Mouse (Mus musculus) frontal cortex, postnatal 25 days (tissue): ENCODE measurements at regions not wholly inside any gene's neighbourhood (a gene's known extent, or its start where the extent isn't known, plus 50 kb on each side); places are given as distances from the start of the nearest gene placed in this dataset.

Source experiments
- DNase-seq, 2 experiments: peaks; one replicate each; pipeline ENCODE4 v3.0.0; 2022; ENCODE audit warnings: low spot score in 2 of 2

DNA sequence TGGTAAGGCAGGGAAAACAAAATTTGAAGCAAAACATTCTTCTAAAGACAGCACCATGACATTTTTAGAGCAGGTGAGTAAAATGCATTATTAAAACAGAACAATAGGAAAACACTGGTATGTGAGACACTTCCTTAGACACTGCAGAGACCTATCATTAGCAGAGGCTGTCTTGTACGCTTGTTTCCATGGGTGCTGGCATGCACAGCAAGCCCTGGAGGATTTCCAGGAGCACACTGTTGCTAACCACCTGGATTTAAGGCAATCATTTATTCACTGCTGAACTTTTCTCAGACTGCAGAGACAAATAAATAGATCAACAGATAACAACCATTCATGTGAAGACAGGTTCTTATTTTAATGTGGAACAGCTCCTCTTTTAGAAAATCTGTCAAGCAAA, 127.7 kb downstream of the Pros1 start:
- DNase-seq: no peak

- no peak for DNase-seq
Measured at GRCm38 (mm10) chr16:62982558-62982957, 128.5 kb downstream of the Pros1 start.

DNA sequence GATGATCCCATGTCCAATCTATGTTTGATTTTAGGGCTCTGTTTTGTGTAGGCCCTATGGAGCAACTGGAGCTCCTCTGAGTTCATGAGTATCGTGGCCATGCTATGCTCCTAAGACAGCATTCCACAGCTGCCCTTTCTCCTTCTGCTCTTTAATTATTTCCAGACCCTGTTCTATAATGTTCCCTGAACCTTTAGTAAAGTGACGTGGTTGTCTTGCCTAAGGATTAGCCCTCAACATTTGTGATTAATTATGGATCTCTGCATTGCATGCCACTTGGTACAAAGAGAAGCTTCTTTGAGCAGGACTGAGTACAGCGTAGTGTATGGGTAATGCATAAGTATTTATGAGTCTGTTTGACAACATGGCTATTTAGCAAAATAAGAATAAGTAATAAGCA, 141.4 kb downstream of the Pros1 start:
- no peak for DNase-seq

- DNase-seq: no peak
Measured at GRCm38 (mm10) chr16:63011151-63011734, 157.1 kb downstream of the Pros1 start.

DNA sequence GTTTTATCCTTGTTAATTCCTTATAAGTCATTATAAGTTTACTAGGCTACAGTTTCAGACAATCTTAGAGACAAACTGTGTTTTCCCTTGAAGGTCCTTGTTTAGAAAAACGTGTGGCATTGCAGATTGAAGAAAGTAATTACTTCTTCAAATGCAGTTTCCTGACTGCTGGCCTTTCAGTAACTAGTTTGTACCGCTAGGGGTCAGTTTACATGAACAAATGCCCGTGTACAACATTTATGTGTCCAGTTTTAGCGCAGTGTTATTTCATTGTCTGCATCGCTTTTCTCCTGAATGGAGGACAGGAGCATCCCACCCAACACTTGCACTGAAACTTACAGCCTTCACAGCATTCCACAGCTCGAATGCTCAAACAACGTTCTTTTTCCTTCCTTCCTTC, 160.3 kb downstream of the Pros1 start:
- DNase-seq: no peak

DNA sequence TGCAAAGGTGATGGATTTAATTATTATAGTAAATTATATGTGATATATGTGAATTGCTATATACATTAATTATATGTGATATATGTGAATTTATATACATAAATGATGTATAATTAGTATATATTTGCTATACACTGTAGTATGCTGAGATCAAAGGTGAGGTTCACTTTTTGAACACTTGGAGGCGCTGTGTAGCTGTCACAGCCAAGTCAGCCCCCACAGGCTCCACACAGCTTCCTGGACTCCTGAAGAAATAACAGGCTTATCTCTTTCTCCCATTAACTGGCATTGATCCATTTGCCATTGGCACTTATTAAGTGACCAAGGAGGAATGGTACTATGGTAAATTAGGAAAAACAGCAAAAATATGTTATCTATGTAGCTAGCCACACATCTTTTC, 162.0 kb downstream of the Pros1 start:
- DNase-seq: no peak

GRCm38 (mm10) chr16:63016658-63017057, 162.6 kb downstream of the Pros1 start:
- DNase-seq: no peak

DNA sequence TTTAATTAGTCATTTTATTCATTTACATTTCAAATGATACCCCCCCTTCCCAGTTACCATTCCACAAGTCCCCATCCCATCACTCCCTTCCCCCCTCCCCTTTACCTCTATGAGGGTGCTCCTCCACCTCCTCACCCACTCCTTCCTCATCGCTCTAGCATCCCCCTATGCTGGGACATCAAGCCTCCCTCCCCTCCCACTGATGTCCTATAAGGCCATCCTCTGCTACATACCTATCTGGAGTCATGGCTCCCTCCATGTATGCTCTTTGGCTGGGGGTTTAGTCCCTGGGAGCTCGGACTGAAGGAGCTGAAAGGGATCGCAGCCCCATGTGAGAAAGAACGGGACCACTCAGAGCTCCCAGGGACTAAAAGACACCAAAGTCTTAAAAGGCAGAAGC, 176.3 kb downstream of the Pros1 start:
- no peak for DNase-seq

- DNase-seq: no peak
Measured at GRCm38 (mm10) chr16:63031035-63031434, 176.9 kb downstream of the Pros1 start.

- DNase-seq: no peak
Measured at GRCm38 (mm10) chr16:63031802-63032201, 177.7 kb downstream of the Pros1 start.

DNA sequence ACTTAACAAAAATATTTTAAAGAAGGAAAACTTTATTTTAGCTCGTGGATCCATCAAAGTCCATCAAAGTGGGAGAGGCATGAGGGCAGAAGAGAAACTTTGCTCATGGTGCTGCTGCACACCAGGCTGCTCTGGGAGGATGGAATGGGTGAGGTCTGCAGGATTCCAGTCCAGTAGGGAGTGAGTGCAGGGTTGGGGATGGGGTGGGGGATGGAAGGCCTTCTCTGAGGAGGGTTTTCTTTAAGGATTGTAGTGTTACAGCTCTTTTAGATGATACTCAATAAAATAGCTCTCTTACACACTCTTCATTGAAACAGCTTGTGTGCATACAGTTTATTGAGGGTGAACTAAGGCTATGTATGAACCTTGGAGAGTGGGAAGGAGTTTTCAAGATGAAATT, 195.0 kb downstream of the Pros1 start:
- DNase-seq: no peak

DNA sequence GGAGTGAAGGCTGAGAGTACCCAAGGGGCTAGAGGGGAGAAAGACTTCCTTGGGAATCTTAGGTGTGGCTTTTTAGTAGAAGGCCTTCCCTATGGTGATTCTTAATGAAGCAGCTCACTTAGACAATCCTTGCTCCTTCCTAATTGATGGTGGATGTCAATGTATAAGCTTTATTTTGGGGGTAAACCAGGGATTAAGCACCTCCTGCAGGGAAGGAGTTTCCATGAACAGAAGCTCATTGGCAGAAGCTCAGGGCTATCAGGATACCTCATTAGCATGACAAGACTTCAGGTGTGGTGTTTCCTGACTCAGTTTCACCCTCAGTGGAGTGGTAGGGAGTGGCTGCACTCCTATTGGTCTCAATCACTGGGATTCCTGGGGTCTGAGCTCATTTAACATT, 208.8 kb downstream of the Pros1 start:
- DNase-seq: no peak

DNA sequence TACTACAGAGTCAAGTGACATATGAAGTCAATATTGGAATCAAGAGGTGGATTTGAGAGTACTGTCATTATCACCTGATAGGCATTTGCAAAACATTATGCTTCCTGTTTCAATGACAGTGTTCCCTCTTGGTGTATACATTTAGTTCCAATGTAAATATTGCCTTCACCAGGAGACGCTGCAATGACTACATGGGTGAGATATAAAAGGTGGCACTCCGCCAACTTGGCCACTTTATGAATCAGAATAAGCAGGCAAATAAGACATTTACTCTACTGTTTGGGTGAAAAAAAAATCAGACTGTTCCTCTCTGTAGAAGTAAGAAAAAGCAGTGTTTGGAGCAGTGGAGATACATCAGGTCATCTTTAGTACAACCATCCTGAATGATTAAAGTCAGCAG, 215.9 kb downstream of the Pros1 start:
- DNase-seq: no peak

DNA sequence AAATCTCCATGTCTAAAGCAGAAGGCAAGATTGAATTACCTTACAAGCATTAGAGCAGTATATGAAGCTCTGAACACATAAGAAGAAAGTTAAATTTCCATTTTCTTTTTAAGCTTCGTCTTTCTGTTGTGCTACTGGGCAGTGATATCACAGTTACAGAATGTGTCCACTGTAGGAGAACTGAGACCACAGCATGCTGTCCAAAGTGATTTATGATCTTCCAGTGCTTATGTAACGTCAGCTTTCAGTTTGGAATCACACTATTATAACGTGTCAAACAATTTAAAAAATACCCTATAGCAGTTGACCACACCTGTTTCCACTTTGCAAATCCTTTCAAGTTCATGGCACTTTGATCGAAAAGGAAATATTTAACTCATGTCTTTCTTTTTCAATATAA, 221.7 kb downstream of the Pros1 start:
- no peak for DNase-seq

DNA sequence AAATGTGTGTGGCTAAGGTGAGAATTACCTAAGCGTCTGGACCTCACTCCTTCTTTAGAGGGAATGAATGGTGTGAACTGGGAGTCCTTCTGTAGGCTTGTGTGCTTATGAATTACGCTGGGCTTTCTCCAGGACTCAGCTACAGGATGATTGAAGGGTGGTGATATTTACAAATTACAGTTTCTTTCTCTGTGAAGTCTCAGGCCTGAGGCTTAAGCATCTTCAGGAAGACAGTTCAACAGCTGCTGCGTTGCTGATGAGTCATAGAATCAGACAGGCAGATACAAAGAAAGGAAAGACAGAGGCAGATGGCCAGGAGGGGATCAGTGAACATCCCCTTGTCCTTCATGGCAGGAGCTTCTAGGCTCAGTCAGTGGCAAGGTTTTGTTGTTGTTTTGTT, 227.3 kb downstream of the Pros1 start:
- DNase-seq: no peak

- DNase-seq: no peak
Measured at GRCm38 (mm10) chr16:63083256-63083655, 229.1 kb downstream of the Pros1 start.

- DNase-seq: no peak
Measured at GRCm38 (mm10) chr16:63084021-63084756, 230.1 kb downstream of the Pros1 start.

DNA sequence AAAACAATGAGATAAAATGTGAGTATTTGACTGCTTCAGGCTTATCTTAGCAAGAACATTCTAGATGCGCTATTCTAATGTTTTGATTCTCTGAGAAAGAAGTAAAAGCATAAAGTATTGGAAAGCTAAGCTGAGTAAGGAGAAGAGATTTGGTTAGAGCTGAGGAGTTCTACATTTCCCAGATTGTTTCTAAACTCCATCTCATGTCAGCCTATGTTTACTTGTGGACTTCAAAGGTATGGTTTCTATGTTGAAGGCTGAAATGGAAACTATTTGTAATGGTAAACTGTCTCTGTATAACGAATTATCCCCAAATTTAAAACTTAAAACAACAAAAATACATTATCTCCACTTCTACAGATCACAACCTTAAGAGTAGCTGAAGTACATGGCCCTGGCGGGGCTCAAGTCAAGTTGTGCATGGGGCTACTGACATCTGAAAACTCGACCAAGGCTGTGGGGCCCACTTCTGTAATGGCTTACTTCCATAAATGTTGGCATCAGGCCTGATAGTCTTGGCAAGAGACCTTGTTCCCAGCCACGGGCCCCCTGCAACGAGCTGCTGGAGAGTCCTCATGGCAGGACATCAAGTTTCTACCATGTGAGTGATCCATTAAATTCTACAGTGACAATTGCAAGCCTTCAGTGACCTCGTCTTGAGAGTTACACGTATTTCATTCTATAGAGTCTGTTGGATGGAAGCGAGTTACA, 232.1 kb downstream of the Pros1 start:
- no peak for DNase-seq

DNA sequence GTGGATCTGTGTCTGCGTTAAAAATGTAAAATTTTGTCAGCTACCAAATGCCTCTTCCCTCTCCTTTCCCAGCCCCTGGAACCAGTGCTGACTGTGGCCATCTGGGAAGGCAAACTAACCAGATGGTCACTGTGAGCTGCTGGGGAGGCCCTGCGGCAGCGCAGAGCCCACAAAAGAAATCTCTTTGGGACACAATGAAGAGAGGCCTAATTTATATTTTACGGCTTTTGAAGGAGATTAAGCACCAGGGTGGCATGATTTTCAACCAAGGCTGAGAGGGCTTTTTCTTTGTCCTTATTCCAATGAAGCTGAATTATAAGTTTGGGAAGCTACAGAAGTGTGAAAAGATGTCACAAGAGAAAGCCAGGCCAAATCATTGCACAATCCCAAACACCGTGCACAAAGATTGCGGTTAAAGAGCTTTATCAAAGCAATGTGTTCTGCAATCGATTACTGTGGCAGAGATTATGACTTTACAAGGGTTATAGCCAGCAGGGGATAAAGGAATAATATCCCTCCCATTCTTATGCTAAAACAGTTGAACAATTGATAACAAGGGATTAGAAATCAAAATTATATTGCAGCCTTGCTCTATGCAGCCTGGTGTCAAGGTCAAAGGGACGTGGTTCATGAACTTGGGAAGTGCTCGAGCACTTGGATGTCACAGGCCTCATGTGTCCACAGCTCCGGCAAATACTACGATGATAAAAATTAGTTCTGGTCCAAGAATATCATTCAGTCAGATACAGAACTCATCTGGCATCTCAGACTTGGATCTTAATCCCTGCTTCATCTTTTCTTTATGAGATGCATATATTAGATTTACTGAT, 237.6 kb downstream of the Pros1 start:
- no peak for DNase-seq

- no peak for DNase-seq
Measured at GRCm38 (mm10) chr16:63094126-63094840, 240.2 kb downstream of the Pros1 start.

DNA sequence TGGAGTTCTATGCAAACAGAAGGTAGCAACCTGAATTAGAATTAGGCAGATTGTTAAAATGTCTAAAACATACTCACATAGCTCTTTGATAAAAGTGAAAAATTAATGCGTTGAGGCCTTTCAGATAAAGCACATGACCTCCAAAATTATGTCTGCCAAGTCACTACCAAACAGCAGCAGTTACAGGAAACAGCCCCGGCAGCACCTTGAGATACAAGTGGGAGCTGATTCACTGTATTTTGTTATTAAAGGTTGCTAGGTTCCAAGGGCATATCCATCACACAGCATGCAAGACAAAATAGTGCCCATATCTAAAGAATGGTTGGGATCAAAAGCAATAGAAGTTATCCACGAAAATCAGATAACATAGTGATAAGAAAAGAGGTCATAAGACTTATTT, 248.3 kb downstream of the Pros1 start:
- no peak for DNase-seq

DNA sequence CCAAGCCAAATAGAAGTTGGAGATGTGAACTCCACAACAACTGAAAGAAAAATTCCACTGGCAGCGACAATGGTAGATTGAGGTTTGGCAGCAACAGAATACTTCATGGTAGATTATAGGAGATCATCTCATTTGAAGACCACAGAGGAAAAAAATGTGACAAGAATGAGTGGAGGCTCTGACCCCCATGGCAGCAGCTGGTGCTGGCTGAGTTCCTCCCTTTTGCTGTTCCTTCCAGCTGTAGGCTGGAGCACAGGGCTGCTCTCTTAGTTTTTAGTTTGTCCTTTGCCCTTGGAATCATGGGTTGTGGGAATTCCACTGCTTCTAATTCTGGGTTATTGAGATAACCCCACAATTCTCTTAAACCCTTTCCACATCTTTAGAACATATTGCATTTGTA, 248.8 kb downstream of the Pros1 start:
- DNase-seq: no peak
